Mouse (Mus musculus): ENCODE measurements around the gene Dab1. TPM values are rescaled to one million over a fixed set of nuclear protein-coding genes. Genes with fewer than 3 reads are reported as not detected.
A peak's percentile ranks its signal among the peaks of the same experiment; 100 is the strongest.

The Dab1 gene
- total and polyA plus RNA-seq, 2 experiments from 2014 or later, result 47.9 to 109 TPM

GRCm38 (mm10) chr4:104399106-104399730, 780.1 kb downstream of the Dab1 start:
- no peaks in the 10 kb centered on the region for H3K4me1 ChIP-seq (ENCODE audit: insufficient read depth, low read length)
- H3K36me3 ChIP-seq (ENCODE audit: insufficient read depth, low read length), result no peaks in the 10 kb centered on the region
- no peak for ATAC-seq (ENCODE audit: low FRiP score)
- no peak for TF ChIP-seq CTCF (IDR thresholded peaks at IDR 0.05)
- peak; percentile 76 for DNase-seq (ENCODE audit: low spot score)
- 28% methylated on average over 9 of the region's 9 CpGs for WGBS
- no peak overlapping the region; the same call in 1 of the 2 replicates for H3K4me2 ChIP-seq (ENCODE audit: low read depth, low read length, poor library complexity, severe bottlenecking)
- H3K27me3 ChIP-seq (ENCODE audit: insufficient read depth, low read length), result no peaks in the 10 kb centered on the region
- H3K9me3 ChIP-seq (ENCODE audit: low read length), result no peaks in the 10 kb centered on the region
- no peak overlapping the region for H3K9ac ChIP-seq (replicated peaks; ENCODE audit: low read length, poor library complexity, severe bottlenecking)
- H3K4me3 ChIP-seq (ENCODE audit: low read depth, low read length), result no peak overlapping the region
- H3K27ac ChIP-seq (ENCODE audit: low read depth, low read length), result no peak overlapping the region

GRCm38 (mm10) chr4:104404099-104404498, 784.9 kb downstream of the Dab1 start:
- H3K36me3 ChIP-seq (ENCODE audit: insufficient read depth, low read length), result no peaks in the 10 kb centered on the region
- no peaks in the 10 kb centered on the region for H3K27me3 ChIP-seq (ENCODE audit: insufficient read depth, low read length)
- TF ChIP-seq CTCF (IDR thresholded peaks at IDR 0.05), result no peak
- DNase-seq (ENCODE audit: low spot score) (no peak), ATAC-seq (ENCODE audit: low FRiP score) (no peak)
- H3K4me2 ChIP-seq (ENCODE audit: low read depth, low read length, poor library complexity, severe bottlenecking), result no peak overlapping the region
- H3K9me3 ChIP-seq (ENCODE audit: low read length), result no peaks in the 10 kb centered on the region
- H3K4me3 ChIP-seq (ENCODE audit: low read depth, low read length), result no peak overlapping the region
- H3K27ac ChIP-seq (ENCODE audit: low read depth, low read length), result no peak overlapping the region
- no peak overlapping the region for H3K9ac ChIP-seq (replicated peaks; ENCODE audit: low read length, poor library complexity, severe bottlenecking)
- H3K4me1 ChIP-seq (ENCODE audit: insufficient read depth, low read length), result no peaks in the 10 kb centered on the region
- WGBS, result 90% methylated on average over 5 of the region's 5 CpGs

GRCm38 (mm10) chr4:104410922-104411321, 791.8 kb downstream of the Dab1 start:
- Histone ChIP-seq H3K4me1 (ENCODE audit: insufficient read depth, low read length) (no peaks in the 10 kb centered on the region), H3K9ac (replicated peaks; ENCODE audit: low read length, poor library complexity, severe bottlenecking) (no peak overlapping the region), H3K4me3 (ENCODE audit: low read depth, low read length) (no peak overlapping the region), H3K4me2 (ENCODE audit: low read depth, low read length, poor library complexity, severe bottlenecking) (no peak overlapping the region), H3K36me3 (ENCODE audit: insufficient read depth, low read length) (no peaks in the 10 kb centered on the region), H3K27ac (ENCODE audit: low read depth, low read length) (no peak overlapping the region), H3K9me3 (ENCODE audit: low read length) (no peaks in the 10 kb centered on the region), H3K27me3 (ENCODE audit: insufficient read depth, low read length) (no peaks in the 10 kb centered on the region)
- DNase-seq (ENCODE audit: low spot score) (no peak), ATAC-seq (ENCODE audit: low FRiP score) (no peak)
- WGBS, result 90% methylated on average over 6 of the region's 6 CpGs
- no peak for TF ChIP-seq CTCF (IDR thresholded peaks at IDR 0.05)

- 61% methylated on average over 2 of the region's 2 CpGs for WGBS
- H3K4me3 ChIP-seq (ENCODE audit: low read depth, low read length), result no peak overlapping the region
- H3K4me2 ChIP-seq (ENCODE audit: low read depth, low read length, poor library complexity, severe bottlenecking), result no peak overlapping the region
- H3K9me3 ChIP-seq (ENCODE audit: low read length), result no peaks in the 10 kb centered on the region
- no peak overlapping the region for H3K27ac ChIP-seq (ENCODE audit: low read depth, low read length)
- no peak overlapping the region for H3K9ac ChIP-seq (replicated peaks; ENCODE audit: low read length, poor library complexity, severe bottlenecking)
- no peak for TF ChIP-seq CTCF (IDR thresholded peaks at IDR 0.05)
- ATAC-seq (ENCODE audit: low FRiP score) (no peak), DNase-seq (ENCODE audit: low spot score) (no peak)
- no peaks in the 10 kb centered on the region for H3K36me3 ChIP-seq (ENCODE audit: insufficient read depth, low read length)
- H3K4me1 ChIP-seq (ENCODE audit: insufficient read depth, low read length), result no peaks in the 10 kb centered on the region
- no peaks in the 10 kb centered on the region for H3K27me3 ChIP-seq (ENCODE audit: insufficient read depth, low read length)
Observed at GRCm38 (mm10) chr4:104415482-104415881, 796.3 kb downstream of the Dab1 start.

- Histone ChIP-seq H3K4me1 (ENCODE audit: insufficient read depth, low read length) (no peaks in the 10 kb centered on the region), H3K27ac (ENCODE audit: low read depth, low read length) (no peak overlapping the region), H3K9ac (replicated peaks; ENCODE audit: low read length, poor library complexity, severe bottlenecking) (no peak overlapping the region), H3K27me3 (ENCODE audit: insufficient read depth, low read length) (no peaks in the 10 kb centered on the region), H3K4me3 (ENCODE audit: low read depth, low read length) (no peak overlapping the region), H3K36me3 (ENCODE audit: insufficient read depth, low read length) (no peaks in the 10 kb centered on the region), H3K9me3 (ENCODE audit: low read length) (no peaks in the 10 kb centered on the region), H3K4me2 (ENCODE audit: low read depth, low read length, poor library complexity, severe bottlenecking) (no peak overlapping the region)
- DNase-seq (ENCODE audit: low spot score), result no peak
- ATAC-seq (ENCODE audit: low FRiP score), result no peak
- TF ChIP-seq CTCF (IDR thresholded peaks at IDR 0.05), result no peak
- 95% methylated on average over 2 of the region's 2 CpGs for WGBS
Observed at GRCm38 (mm10) chr4:104418354-104418753, 799.2 kb downstream of the Dab1 start.

- Histone ChIP-seq H3K27ac (ENCODE audit: low read depth, low read length) (no peak overlapping the region), H3K27me3 (ENCODE audit: insufficient read depth, low read length) (no peaks in the 10 kb centered on the region), H3K9me3 (ENCODE audit: low read length) (no peaks in the 10 kb centered on the region), H3K36me3 (ENCODE audit: insufficient read depth, low read length) (no peaks in the 10 kb centered on the region), H3K4me3 (ENCODE audit: low read depth, low read length) (no peak overlapping the region), H3K4me2 (ENCODE audit: low read depth, low read length, poor library complexity, severe bottlenecking) (no peak overlapping the region), H3K9ac (replicated peaks; ENCODE audit: low read length, poor library complexity, severe bottlenecking) (no peak overlapping the region), H3K4me1 (ENCODE audit: insufficient read depth, low read length) (no peaks in the 10 kb centered on the region)
- DNase-seq (ENCODE audit: low spot score) (no peak), ATAC-seq (ENCODE audit: low FRiP score) (no peak)
- no peak for TF ChIP-seq CTCF (IDR thresholded peaks at IDR 0.05)
- 95% methylated on average over 12 of the region's 12 CpGs for WGBS
Observed at GRCm38 (mm10) chr4:104420983-104421680, 802.0 kb downstream of the Dab1 start.
